Mouse (Mus musculus): Measurements from ENCODE around the gene Fkbp2.
"Not testable (repeated sequence)": the region's sequence is repeated elsewhere in the genome, so short reads cannot be mapped to it uniquely, and the experiment has no call there.

Fkbp2 gene

DNA sequence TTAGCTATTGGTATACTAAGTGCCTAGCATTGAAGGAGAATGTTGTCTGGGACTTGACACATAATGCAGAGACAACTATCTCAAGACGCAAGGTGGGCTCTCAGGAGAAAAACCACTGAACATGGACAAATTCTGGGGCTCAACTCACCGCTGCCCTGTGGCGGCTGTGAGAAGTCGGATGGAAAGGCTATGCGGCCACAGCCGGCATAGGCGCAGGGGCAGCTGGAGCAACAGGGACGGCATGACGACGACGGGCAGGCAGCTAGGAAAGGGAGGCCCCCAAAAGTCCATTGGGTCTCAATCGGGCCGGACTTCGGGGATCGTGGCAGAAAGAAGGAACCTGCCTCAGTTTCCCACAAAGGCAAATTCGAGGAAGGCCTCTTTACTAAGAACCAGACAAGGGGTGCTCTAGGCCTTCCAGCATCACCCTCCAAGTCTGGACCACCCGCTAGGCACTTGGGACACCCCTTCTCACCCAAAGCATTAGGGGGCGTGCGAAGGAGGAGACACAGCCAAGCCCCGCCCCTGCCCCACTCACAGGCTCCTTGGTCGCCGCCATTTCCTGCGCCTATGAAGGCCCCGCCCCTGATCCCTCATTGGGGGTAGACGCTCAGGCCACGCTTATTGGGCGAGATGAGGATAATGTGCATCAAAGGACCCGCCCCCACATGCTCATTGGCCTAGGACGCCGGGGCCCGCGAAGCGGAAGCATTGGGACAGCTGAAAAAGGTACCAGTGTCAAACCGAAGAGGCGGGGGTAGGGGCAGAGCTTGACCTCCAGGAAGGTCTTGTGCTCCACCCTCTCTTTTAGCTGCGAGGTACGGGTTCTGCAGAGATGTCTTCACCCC lies 11.9 kb upstream of the Fkbp2 start, which contains the start of gene Dnajc4:
Gene Dnajc4, minus strand, starts transcription at position 562 of the 848 bp plus-strand sequence.
- in situ Hi-C loops (cut with MboI; ENCODE audit: unreplicated experiment in 2 of 2) = no loop called here

DNA sequence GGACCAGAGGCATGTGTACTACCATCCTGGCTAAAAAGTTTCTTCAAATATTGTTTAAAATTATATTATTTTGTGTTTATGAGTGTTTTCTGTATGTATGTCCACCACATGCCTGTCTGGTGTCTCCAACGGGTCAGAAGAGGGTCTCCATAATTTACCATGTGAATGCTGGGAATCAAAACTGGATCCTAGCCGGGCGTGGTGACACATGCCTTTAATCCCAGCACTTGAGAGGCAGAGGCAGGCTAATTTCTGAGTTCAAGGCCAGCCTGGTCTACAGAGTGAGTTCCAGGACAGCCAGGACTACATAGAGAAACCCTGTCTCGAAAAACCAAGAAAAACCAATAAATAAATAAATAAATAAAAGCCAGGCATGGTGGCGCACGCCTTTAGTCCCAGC lies 10.9 kb upstream of the Fkbp2 start:
- in situ Hi-C loops (cut with MboI; ENCODE audit: unreplicated experiment in 2 of 2) = not testable (repeated sequence)

DNA sequence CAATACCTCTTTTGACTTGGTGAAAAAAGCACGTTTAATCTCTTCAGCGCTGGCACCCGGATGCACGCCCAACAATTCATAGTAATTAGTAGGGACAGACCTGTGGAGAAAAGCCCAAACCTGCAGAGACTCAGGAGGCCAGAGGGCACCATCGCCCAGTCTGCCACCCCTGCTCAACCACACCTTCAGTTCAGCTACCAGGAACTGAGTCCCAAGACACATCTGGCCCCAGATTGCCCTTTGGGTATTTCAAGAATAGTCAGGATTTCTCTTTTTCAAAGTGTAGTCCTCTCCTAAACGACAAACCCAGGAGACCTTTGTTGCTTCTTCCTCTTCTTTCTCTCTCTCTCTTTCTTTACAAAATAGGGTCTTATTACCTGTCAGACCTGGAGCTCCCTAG lies 10.4 kb upstream of the Fkbp2 start:
- in situ Hi-C loops (cut with MboI; ENCODE audit: unreplicated experiment in 2 of 2) = no loop called here

- in situ Hi-C loops (cut with MboI; ENCODE audit: unreplicated experiment in 2 of 2) = no loop called here
Observed at GRCm38 (mm10) chr19:6989251-6989650, 8.9 kb upstream of the Fkbp2 start.

DNA sequence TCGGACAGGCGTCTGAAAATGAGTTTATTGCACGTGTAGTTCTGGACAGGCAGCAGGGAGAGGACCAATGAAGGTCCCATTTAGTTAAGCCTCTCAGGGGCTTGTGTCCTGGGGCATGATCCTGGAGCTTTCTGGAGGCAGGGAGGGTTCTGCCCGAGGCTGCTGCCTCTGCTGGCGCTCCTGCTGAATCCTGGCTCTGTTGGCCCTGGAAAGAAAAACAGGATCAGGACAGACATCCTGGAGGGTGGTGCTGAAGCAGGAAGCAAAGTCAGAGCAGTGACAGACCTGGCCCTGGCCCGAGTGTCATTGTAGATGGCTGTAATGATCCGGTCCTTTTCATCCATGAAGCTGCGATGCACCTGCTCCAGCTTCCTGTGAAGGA lies 7.6 kb upstream of the Fkbp2 start:
- in situ Hi-C loops (cut with MboI; ENCODE audit: unreplicated experiment in 2 of 2) = no loop called here

GRCm38 (mm10) chr19:6987061-6987903 lies 7.0 kb upstream of the Fkbp2 start, which contains the start of gene Vegfb:
Gene Vegfb, minus strand, starts transcription at chr19:6987651.
- in situ Hi-C loops (cut with MboI; ENCODE audit: unreplicated experiment in 2 of 2) = no loop called here

- in situ Hi-C loops (cut with MboI; ENCODE audit: unreplicated experiment in 2 of 2) = no loop called here
Observed at GRCm38 (mm10) chr19:6985951-6986708, 5.8 kb upstream of the Fkbp2 start.

DNA sequence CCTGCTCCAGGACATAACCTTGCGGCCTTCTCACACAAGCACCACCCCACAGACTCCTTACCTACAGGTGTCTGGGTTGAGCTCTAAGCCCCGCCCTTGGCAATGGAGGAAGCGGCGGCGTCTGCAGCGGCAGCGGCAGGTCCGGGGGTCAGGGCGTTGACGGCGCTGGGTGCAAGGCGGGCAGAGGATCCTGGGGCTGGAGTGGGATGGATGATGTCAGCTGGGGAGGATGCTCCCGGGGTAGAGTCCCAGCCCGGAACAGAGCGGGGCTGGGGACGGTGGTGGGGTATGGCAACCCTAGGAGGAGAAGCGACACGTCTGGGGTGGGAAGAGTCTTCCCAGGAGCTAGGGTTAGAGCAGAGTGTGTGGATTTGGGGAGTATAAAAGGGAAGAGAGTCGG lies 5.0 kb upstream of the Fkbp2 start:
- in situ Hi-C loops (cut with MboI; ENCODE audit: unreplicated experiment in 2 of 2) = no loop called here

GRCm38 (mm10) chr19:6983621-6984020 lies 3.3 kb upstream of the Fkbp2 start:
- in situ Hi-C loops (cut with MboI; ENCODE audit: unreplicated experiment in 2 of 2) = loop anchor here in 1 of 2 experiments (5.0 kb wide), 1 partner anchor 34 kb away; the partner anchor contains the start of gene Fermt3

DNA sequence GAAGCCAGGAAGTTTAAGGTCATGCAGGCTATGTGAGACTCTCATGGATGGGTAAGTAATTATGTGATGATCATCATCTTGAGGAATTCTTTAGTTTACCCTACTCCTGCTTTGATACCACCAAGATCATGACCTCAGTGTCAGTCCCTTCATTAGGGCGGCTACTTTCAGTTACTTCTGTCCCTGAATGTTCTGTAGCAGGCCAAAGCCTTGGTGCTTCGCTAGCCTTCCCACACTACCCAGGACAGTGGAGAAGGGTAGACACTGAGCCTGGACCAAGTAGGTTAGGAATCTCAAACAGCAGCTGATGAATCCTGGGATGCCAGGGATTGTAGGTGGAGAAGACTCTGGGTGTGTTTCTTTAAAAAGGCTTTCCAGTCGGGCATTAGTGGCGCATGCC lies 1.2 kb upstream of the Fkbp2 start:
- in situ Hi-C loops (cut with MboI; ENCODE audit: unreplicated experiment in 2 of 2) = loop anchor here in 1 of 2 experiments (5.0 kb wide), 1 partner anchor 36 kb away; the partner anchor contains the start of gene Fermt3

DNA sequence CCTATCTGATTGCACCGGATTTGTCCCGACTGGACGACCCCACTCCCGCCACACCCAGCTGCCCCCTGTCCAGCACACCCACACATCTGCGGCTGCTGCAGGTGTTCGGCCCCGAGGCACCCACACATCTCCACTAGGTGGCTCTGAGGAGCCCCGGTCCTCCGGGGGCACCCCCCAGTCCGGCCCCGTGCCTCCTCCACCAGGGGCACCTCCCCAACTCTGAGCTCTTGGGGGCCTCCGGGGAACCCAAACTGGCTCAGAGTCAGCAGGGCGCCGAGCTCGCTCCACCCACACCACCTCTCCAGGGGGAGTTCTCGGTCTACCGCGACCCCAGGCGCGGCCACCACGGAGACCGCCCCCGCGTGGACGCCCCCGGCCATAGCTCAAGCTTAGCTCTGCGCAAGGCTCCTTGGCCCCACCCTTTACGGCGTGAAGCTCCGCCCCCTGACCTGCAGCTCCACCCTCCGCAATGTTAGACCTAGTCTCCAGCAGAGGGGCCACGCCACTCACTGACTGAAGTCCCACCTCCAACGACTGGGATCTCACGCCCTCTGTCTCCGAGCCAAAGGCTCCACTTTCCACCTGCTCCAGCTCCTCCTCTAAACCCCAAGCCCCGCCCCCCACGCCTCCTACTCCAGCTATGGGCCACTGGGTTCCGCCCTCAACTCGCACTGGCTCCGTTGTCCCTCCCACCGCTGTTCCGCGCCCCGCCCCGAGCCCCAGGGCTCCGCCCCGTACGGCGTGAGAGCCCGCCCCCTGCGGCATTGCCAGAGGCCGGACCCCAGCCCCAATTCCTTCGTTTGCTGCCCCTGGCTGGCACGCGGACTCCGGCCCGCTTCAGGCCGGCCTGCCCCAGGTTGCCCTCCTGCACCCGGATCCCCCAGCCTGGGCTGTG lies 568 bp downstream of the Fkbp2 start:
- in situ Hi-C loops (cut with MboI; ENCODE audit: unreplicated experiment in 2 of 2) = loop anchor here (5.0 kb wide), 3 partner anchors 38 to 57 kb away; partner anchors contain the start of genes Esrra (in 2 of the 2) and Fermt3 (in 1 of the 2)

DNA sequence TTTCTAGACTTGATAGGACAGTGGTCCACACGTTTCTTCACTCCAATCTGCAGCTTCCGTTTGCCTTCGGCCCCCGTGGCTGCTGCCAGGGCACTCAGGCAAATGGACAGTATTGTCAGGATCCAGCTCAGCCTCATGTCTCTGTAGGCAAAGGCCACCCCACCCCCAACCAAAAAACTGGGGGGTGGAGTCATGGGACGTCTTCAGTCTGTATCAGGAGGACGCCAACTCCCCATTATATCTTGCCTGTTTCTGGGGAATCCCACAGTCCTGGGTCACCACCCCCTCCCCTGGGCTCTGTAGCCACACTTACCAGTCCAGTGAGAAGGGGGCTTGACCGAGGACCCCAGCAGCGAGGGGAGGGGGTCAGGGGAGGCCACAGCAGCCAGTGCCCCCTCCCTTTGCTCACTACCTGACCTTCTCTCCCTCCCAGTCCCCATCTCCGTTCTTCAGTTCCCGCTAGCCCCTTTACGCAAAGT lies 1.3 kb downstream of the Fkbp2 start:
- in situ Hi-C loops (cut with MboI; ENCODE audit: unreplicated experiment in 2 of 2) = loop anchor here (5.0 kb wide), 2 partner anchors 43 to 57 kb away; partner anchors contain the start of gene Esrra (in 2 of the 2)

GRCm38 (mm10) chr19:6978639-6978974 lies 1.7 kb downstream of the Fkbp2 start:
- in situ Hi-C loops (cut with MboI; ENCODE audit: unreplicated experiment in 2 of 2) = loop anchor here (5.0 kb wide), 2 partner anchors 44 to 56 kb away; partner anchors contain the start of gene Esrra (in 2 of the 2)

- in situ Hi-C loops (cut with MboI; ENCODE audit: unreplicated experiment in 2 of 2) = loop anchor here (5.0 kb wide), 2 partner anchors 44 to 56 kb away; partner anchors contain the start of gene Esrra (in 2 of the 2)
Observed at GRCm38 (mm10) chr19:6977759-6978638, 2.3 kb downstream of the Fkbp2 start.

DNA sequence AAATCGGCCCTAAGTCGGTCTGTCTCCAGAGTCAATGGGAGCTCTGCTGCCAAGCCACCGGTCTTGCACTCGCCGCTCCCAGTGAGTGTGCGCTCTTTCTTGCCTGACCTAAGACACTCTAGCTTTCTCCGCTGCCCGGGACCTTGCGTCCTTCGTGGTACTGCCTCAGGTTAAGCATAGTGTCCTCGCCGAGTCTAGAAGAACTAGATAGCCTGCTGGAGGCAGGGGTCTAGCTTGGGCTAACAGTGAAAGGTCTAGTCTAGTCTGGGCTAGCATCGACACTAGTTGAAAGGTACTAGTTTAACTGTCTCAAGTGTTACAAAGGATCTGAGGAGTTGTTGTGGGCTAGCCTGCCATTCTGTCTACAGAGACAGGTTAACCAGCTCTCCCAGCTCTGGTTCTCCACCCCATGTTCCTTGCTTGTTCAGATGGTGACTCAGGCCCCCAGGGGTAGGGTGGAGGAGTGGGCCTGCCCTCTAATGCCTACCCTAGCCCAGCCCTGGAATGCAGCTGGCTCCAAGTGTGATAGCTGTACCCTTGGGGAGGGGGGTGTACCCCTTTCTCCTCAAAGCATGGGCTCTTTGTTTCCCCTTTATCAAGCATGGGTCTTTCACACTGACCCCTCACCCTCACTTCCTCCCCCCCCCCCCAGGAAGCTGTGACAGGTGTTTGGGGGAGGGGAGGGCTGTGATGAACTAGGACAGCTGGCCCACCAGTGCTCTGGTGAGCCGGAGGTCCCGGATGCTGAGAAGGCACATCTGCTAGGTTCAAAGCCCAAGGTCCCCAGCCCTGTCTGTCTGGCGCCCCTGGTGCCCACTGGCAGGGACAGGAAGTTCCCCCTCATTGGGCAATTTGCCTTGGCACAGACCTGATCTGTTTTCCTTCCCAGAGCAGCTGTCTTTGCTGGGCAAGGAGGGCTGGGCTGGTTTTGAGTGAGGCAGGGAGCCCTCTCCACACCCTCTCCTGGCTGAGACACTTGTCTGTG lies 4.5 kb downstream of the Fkbp2 start, which contains the start of gene Plcb3:
Gene Plcb3, minus strand, starts transcription at position 934 of the 985 bp plus-strand sequence.
- in situ Hi-C loops (cut with MboI; ENCODE audit: unreplicated experiment in 2 of 2) = loop anchor here (5.0 kb wide), 2 partner anchors 46 to 54 kb away; partner anchors contain the start of gene Esrra (in 2 of the 2)
